Mouse (Mus musculus) hindbrain, embryonic 11.5 days (tissue): ENCODE data around the gene Nucb1. TPM values are rescaled to one million over a fixed set of nuclear protein-coding genes. Genes with fewer than 3 reads are reported as not detected.
"Not testable (repeated sequence)": the region's sequence is repeated elsewhere in the genome, so short reads cannot be mapped to it uniquely, and the experiment has no call there.

Experiments
- ATAC-seq: fragments of 200-750 bp; cut with Nextera tagmentation; 2 replicates; pipeline ENCODE4 v1.8.0; 2017; ENCODE audit warnings: mild to moderate bottlenecking, moderate TSS enrichment, moderate library complexity; ENCODE audit not compliant: low FRiP score
- DNase-seq: peaks from one replicate; pipeline ENCODE4 v3.0.0-alpha.2; 2015; ENCODE audit warnings: low spot score
- H3K27ac ChIP-seq: fragments of 300-500 bp; sonication (generic); 2 replicates; pipeline ENCODE4 v1.5.1; 2014; ENCODE audit warnings: mild to moderate bottlenecking, low read depth, low read length
- H3K27me3 ChIP-seq: fragments of 300-500 bp; sonication (generic); 2 replicates; pipeline ENCODE4 v1.6.1; 2014; ENCODE audit warnings: mild to moderate bottlenecking, low read length, moderate library complexity, mixed read lengths; ENCODE audit not compliant: control insufficient read depth, insufficient read depth
- H3K36me3 ChIP-seq: fragments of 300-500 bp; sonication (generic); 2 replicates; pipeline ENCODE4 v1.6.1; 2014; ENCODE audit warnings: mild to moderate bottlenecking, low read length, moderate library complexity, mixed read lengths; ENCODE audit not compliant: control insufficient read depth, insufficient read depth
- H3K4me1 ChIP-seq: fragments of 300-500 bp; sonication (generic); replicated peaks from 2 replicates; pipeline ENCODE4 v1.6.1; 2014; ENCODE audit warnings: low read length, mixed read lengths; ENCODE audit not compliant: control insufficient read depth, insufficient read depth
- H3K4me2 ChIP-seq: fragments of 300-500 bp; sonication (generic); replicated peaks from 2 replicates; pipeline ENCODE4 v1.6.1; 2014; ENCODE audit warnings: mild to moderate bottlenecking, low read depth, low read length
- H3K4me3 ChIP-seq: fragments of 300-500 bp; sonication (generic); 2 replicates; pipeline ENCODE4 v1.5.1; 2014; ENCODE audit warnings: low read depth, low read length
- H3K9ac ChIP-seq: fragments of 300-500 bp; sonication (generic); 2 replicates; pipeline ENCODE4 v1.6.1; 2014; ENCODE audit warnings: low read depth, low read length
- H3K9me3 ChIP-seq: fragments of 300-500 bp; sonication (generic); 2 replicates; pipeline ENCODE4 v1.6.1; 2016; ENCODE audit warnings: low read length; ENCODE audit not compliant: control insufficient read depth
- WGBS: fragments of 180-500 bp; shearing (Covaris S2); extraction: QIAGEN DNeasy Blood & Tissue Kit; methylation state at CpG from one replicate; pipeline ENCODE4 v1.1.7; 2014; 5-methylcytosine and 5-hydroxymethylcytosine counted together
- polyA plus RNA-seq: library from polyadenylated mRNA; unstranded; fragments of >200 nt; fragmentation: Nextera tagmentation; extraction: Ambion mirVana; gene quantifications from 2 replicates; pipeline ENCODE4 v1.2.1, GENCODE M21; 2014

The Nucb1 gene
- polyA plus RNA-seq, 1 experiment from 2014 or later = 92.7 TPM

- DNase-seq = no peak
- H3K9ac ChIP-seq = peak overlapping the region; percentile 91
- H3K36me3 ChIP-seq = peaks cover 9% of the 10 kb centered on the region; the same call in 1 of the 2 replicates
- peaks cover 7% of the 10 kb centered on the region for H3K4me1 ChIP-seq
- no peak overlapping the region for H3K27ac ChIP-seq
- no peak for ATAC-seq
- H3K9me3 ChIP-seq = no peaks in the 10 kb centered on the region
- H3K4me2 ChIP-seq = peak overlapping the region; percentile 88
- H3K4me3 ChIP-seq = peak overlapping the region; percentile 84; the same call in 1 of the 2 replicates
- no peaks in the 10 kb centered on the region for H3K27me3 ChIP-seq
- WGBS = 81% methylated on average over 9 of the region's 9 CpGs
Observed at GRCm38 (mm10) chr7:45465549-45465948, 44.7 kb downstream of the Nucb1 start.

GRCm38 (mm10) chr7:45465112-45465511 lies 45.1 kb downstream of the Nucb1 start:
- ATAC-seq = no peak
- H3K9me3 ChIP-seq = no peaks in the 10 kb centered on the region
- 94% methylated on average over 12 of the region's 12 CpGs for WGBS
- H3K36me3 ChIP-seq = peaks cover 9% of the 10 kb centered on the region; the same call in 1 of the 2 replicates
- no peaks in the 10 kb centered on the region for H3K27me3 ChIP-seq
- H3K9ac ChIP-seq = no peak overlapping the region
- no peak overlapping the region for H3K27ac ChIP-seq
- no peak overlapping the region; the same call in 1 of the 2 replicates for H3K4me3 ChIP-seq
- DNase-seq = no peak
- no peak overlapping the region for H3K4me2 ChIP-seq
- peaks cover 11% of the 10 kb centered on the region for H3K4me1 ChIP-seq

- H3K27ac ChIP-seq = no peak overlapping the region
- DNase-seq = no peak
- peaks cover 9% of the 10 kb centered on the region; the same call in 1 of the 2 replicates for H3K36me3 ChIP-seq
- no peak overlapping the region for H3K4me2 ChIP-seq
- no peak for ATAC-seq
- WGBS = 96% methylated on average over 7 of the region's 7 CpGs
- H3K4me1 ChIP-seq = peaks cover 11% of the 10 kb centered on the region
- H3K27me3 ChIP-seq = no peaks in the 10 kb centered on the region
- no peak overlapping the region for H3K9ac ChIP-seq
- no peak overlapping the region for H3K4me3 ChIP-seq
- no peaks in the 10 kb centered on the region for H3K9me3 ChIP-seq
Observed at GRCm38 (mm10) chr7:45463987-45464778, 46.0 kb downstream of the Nucb1 start.

- not testable (repeated sequence) for ATAC-seq, H3K36me3 ChIP-seq
Observed at GRCm38 (mm10) chr7:45462868-45463267, 47.3 kb downstream of the Nucb1 start.

GRCm38 (mm10) chr7:45462325-45462724 lies 47.9 kb downstream of the Nucb1 start:
- H3K36me3 ChIP-seq = peaks cover 9% of the 10 kb centered on the region; the same call in 1 of the 2 replicates
- WGBS = 91% methylated on average over 4 of the region's 4 CpGs

More at GRCm38 (mm10) chr7:45462868-45463267, 47.3 kb downstream of the Nucb1 start:
- H3K9me3 ChIP-seq, H3K27me3 ChIP-seq, DNase-seq, H3K4me2 ChIP-seq, H3K27ac ChIP-seq, H3K9ac ChIP-seq, H3K4me3 ChIP-seq: not testable (repeated sequence)
- WGBS = 80% methylated on average over 4 of the region's 4 CpGs
- H3K4me1 ChIP-seq = peaks cover 11% of the 10 kb centered on the region

GRCm38 (mm10) chr7:45461781-45462180 lies 48.4 kb downstream of the Nucb1 start:
- peaks cover 11% of the 10 kb centered on the region; the same call in 1 of the 2 replicates for H3K36me3 ChIP-seq
- DNase-seq (no peak), ATAC-seq (no peak)
- H3K27me3 ChIP-seq = no peaks in the 10 kb centered on the region
- peaks cover 19% of the 10 kb centered on the region for H3K4me1 ChIP-seq
- H3K9me3 ChIP-seq = no peaks in the 10 kb centered on the region
- H3K4me3 ChIP-seq = no peak overlapping the region
- H3K27ac ChIP-seq = 0 out of 2 replicates have a peak overlapping the region, but pooled peaks have one; percentile 84
- WGBS = 93% methylated on average over 4 of the region's 4 CpGs
- no peak overlapping the region for H3K9ac ChIP-seq
- H3K4me2 ChIP-seq = no peak overlapping the region

More at GRCm38 (mm10) chr7:45462325-45462724, 47.9 kb downstream of the Nucb1 start:
- Histone ChIP-seq H3K4me3 (no peak overlapping the region), H3K4me2 (no peak overlapping the region), H3K9ac (no peak overlapping the region), H3K4me1 (peaks cover 14% of the 10 kb centered on the region), H3K27me3 (no peaks in the 10 kb centered on the region), H3K27ac (no peak overlapping the region), H3K9me3 (no peaks in the 10 kb centered on the region)
- ATAC-seq (no peak), DNase-seq (no peak)

GRCm38 (mm10) chr7:45461326-45461725 lies 48.9 kb downstream of the Nucb1 start:
- Histone ChIP-seq H3K9me3 (no peaks in the 10 kb centered on the region), H3K4me2 (no peak overlapping the region), H3K4me1 (peaks cover 19% of the 10 kb centered on the region), H3K4me3 (no peak overlapping the region), H3K27ac (peak overlapping the region; percentile 84), H3K36me3 (peaks cover 11% of the 10 kb centered on the region; the same call in 1 of the 2 replicates), H3K27me3 (no peaks in the 10 kb centered on the region), H3K9ac (no peak overlapping the region; the same call in 1 of the 2 replicates)
- 64% methylated on average over 5 of the region's 5 CpGs for WGBS
- no peak for ATAC-seq
- DNase-seq = no peak

GRCm38 (mm10) chr7:45460860-45461314 lies 49.3 kb downstream of the Nucb1 start:
- peaks cover 11% of the 10 kb centered on the region; the same call in 1 of the 2 replicates for H3K36me3 ChIP-seq
- peak overlapping the region; percentile 25; the same call in 1 of the 2 replicates for H3K9ac ChIP-seq
- peak overlapping the region; percentile 84 for H3K27ac ChIP-seq
- ATAC-seq (no peak), DNase-seq (peak; percentile 45)
- H3K9me3 ChIP-seq = no peaks in the 10 kb centered on the region
- H3K27me3 ChIP-seq = no peaks in the 10 kb centered on the region
- 24% methylated on average over 13 of the region's 13 CpGs for WGBS
- peaks cover 19% of the 10 kb centered on the region for H3K4me1 ChIP-seq
- H3K4me3 ChIP-seq = no peak overlapping the region
- peak overlapping the region; percentile 7; the same call in 1 of the 2 replicates for H3K4me2 ChIP-seq
